Mouse (Mus musculus) kidney, postnatal 0 days (tissue): ENCODE measurements around the gene 6030468B19Rik. TPM values are rescaled to one million over a fixed set of nuclear protein-coding genes. Genes with fewer than 3 reads are reported as not detected.

ENCODE experiments used
- ATAC-seq: fragments of 200-750 bp; cut with Nextera tagmentation; replicated peaks from 2 replicates; pipeline ENCODE4 v1.8.0; 2017; ENCODE audit warnings: low read depth, moderate number of reproducible peaks, moderate TSS enrichment, moderate library complexity; ENCODE audit not compliant: low FRiP score
- DNase-seq: peaks from one replicate; pipeline ENCODE4 v3.0.0-alpha.2; 2016; ENCODE audit warnings: low spot score
- H3K27ac ChIP-seq: fragments of 300-500 bp; sonication (generic); 2 replicates; pipeline ENCODE4 v1.5.1; 2014; ENCODE audit warnings: mild to moderate bottlenecking
- H3K27me3 ChIP-seq: fragments of 300-500 bp; sonication (generic); 2 replicates; pipeline ENCODE4 v1.6.1; 2014; ENCODE audit warnings: low read length, mixed read lengths; ENCODE audit not compliant: insufficient read depth
- H3K36me3 ChIP-seq: fragments of 300-500 bp; sonication (generic); 2 replicates; pipeline ENCODE4 v1.6.1; 2014; ENCODE audit warnings: low read length, mixed read lengths; ENCODE audit not compliant: insufficient read depth
- H3K4me1 ChIP-seq: fragments of 300-500 bp; sonication (generic); replicated peaks from 2 replicates; pipeline ENCODE4 v1.6.1; 2014; ENCODE audit warnings: antibody characterized with exemption, low read length, mixed read lengths; ENCODE audit not compliant: insufficient read depth
- H3K4me2 ChIP-seq: fragments of 300-500 bp; sonication (generic); 2 replicates; pipeline ENCODE4 v1.6.1; 2014; ENCODE audit warnings: mild to moderate bottlenecking, low read length, moderate library complexity, mixed read lengths
- H3K4me3 ChIP-seq: fragments of 300-500 bp; sonication (generic); replicated peaks from 2 replicates; pipeline ENCODE4 v1.5.1; 2014; ENCODE audit warnings: low read depth, low read length
- H3K9ac ChIP-seq: fragments of 300-500 bp; sonication (generic); 2 replicates; pipeline ENCODE4 v1.6.1; 2014; ENCODE audit warnings: low read depth, low read length
- H3K9me3 ChIP-seq: fragments of 300-500 bp; sonication (generic); replicated peaks from 2 replicates; pipeline ENCODE4 v1.6.1; 2016; ENCODE audit warnings: low read length, inconsistent platforms, mixed read lengths
- CTCF ChIP-seq: IDR thresholded peaks from 2 replicates; pipeline ENCODE4 v1.5.1; 2016; ENCODE audit warnings: antibody characterized with exemption, low read depth, mild to moderate bottlenecking, moderate library complexity
- WGBS: fragments of 180-500 bp; shearing (Covaris S2); extraction: QIAGEN DNeasy Blood & Tissue Kit; methylation state at CpG from one replicate; pipeline ENCODE4 v1.1.7; 2014; 5-methylcytosine and 5-hydroxymethylcytosine counted together
- polyA plus RNA-seq: library from polyadenylated mRNA; unstranded; fragments of >200 nt; fragmentation: Nextera tagmentation; extraction: Ambion mirVana; gene quantifications from 2 replicates; pipeline ENCODE4 v1.2.1, GENCODE M21; 2015

6030468B19Rik gene
- polyA plus RNA-seq, 1 experiment from 2014 or later: not detected

- no peak for TF ChIP-seq CTCF
- Histone ChIP-seq H3K27me3 (no peaks in the 10 kb centered on the region), H3K4me3 (no peak overlapping the region), H3K27ac (no peak overlapping the region), H3K9me3 (no peaks in the 10 kb centered on the region), H3K36me3 (peaks cover 30% of the 10 kb centered on the region), H3K4me1 (peaks cover 19% of the 10 kb centered on the region), H3K9ac (no peak overlapping the region), H3K4me2 (no peak overlapping the region)
- ATAC-seq: no peak
- WGBS: 80% methylated on average over 14 of the region's 14 CpGs
- DNase-seq: no peak
Observed at GRCm38 (mm10) chr11:117776085-117776792, 21.2 kb upstream of the 6030468B19Rik start.

GRCm38 (mm10) chr11:117777111-117777510 lies 20.3 kb upstream of the 6030468B19Rik start:
- H3K27me3 ChIP-seq: no peaks in the 10 kb centered on the region
- H3K9ac ChIP-seq: no peak overlapping the region
- DNase-seq (no peak), ATAC-seq (no peak)
- H3K36me3 ChIP-seq: peaks cover 30% of the 10 kb centered on the region
- no peak for TF ChIP-seq CTCF
- 86% methylated on average over 5 of the region's 5 CpGs for WGBS
- no peak overlapping the region for H3K4me2 ChIP-seq
- H3K9me3 ChIP-seq: no peaks in the 10 kb centered on the region
- no peak overlapping the region for H3K4me3 ChIP-seq
- peaks cover 28% of the 10 kb centered on the region for H3K4me1 ChIP-seq
- H3K27ac ChIP-seq: peak overlapping the region; percentile 99; the same call in 1 of the 2 replicates

GRCm38 (mm10) chr11:117778031-117778430 lies 19.4 kb upstream of the 6030468B19Rik start:
- peak overlapping the region; percentile 99 for H3K27ac ChIP-seq
- TF ChIP-seq CTCF: no peak
- WGBS: 86% methylated on average over 11 of the region's 11 CpGs
- H3K9me3 ChIP-seq: no peaks in the 10 kb centered on the region
- DNase-seq: no peak
- no peak for ATAC-seq
- H3K4me3 ChIP-seq: no peak overlapping the region
- H3K9ac ChIP-seq: no peak overlapping the region
- H3K36me3 ChIP-seq: peaks cover 26% of the 10 kb centered on the region
- peaks cover 31% of the 10 kb centered on the region for H3K4me1 ChIP-seq
- H3K4me2 ChIP-seq: no peak overlapping the region; the same call in 1 of the 2 replicates
- H3K27me3 ChIP-seq: no peaks in the 10 kb centered on the region

GRCm38 (mm10) chr11:117778851-117779433 lies 18.5 kb upstream of the 6030468B19Rik start:
- Histone ChIP-seq H3K4me1 (peaks cover 36% of the 10 kb centered on the region), H3K9ac (peak overlapping the region; percentile 68), H3K4me2 (peak overlapping the region; percentile 97), H3K36me3 (peaks cover 25% of the 10 kb centered on the region), H3K9me3 (no peaks in the 10 kb centered on the region), H3K4me3 (peak overlapping the region; percentile 46), H3K27me3 (no peaks in the 10 kb centered on the region), H3K27ac (peak overlapping the region; percentile 99)
- no peak for TF ChIP-seq CTCF
- peak; percentile 79 for DNase-seq
- 24% methylated on average over 12 of the region's 12 CpGs for WGBS
- no peak; the same call in 1 of the 2 replicates for ATAC-seq

- no peak for TF ChIP-seq CTCF
- DNase-seq: peak; percentile 91
- peak; percentile 10; the same call in 1 of the 2 replicates for ATAC-seq
- peak overlapping the region; percentile 99 for H3K27ac ChIP-seq
- H3K9ac ChIP-seq: peak overlapping the region; percentile 68
- peaks cover 36% of the 10 kb centered on the region for H3K4me1 ChIP-seq
- no peaks in the 10 kb centered on the region for H3K9me3 ChIP-seq
- under 1% methylated on average over 38 of the region's 38 CpGs for WGBS
- peaks cover 22% of the 10 kb centered on the region for H3K36me3 ChIP-seq
- peak overlapping the region; percentile 46 for H3K4me3 ChIP-seq
- H3K27me3 ChIP-seq: no peaks in the 10 kb centered on the region
- H3K4me2 ChIP-seq: peak overlapping the region; percentile 97
Observed at GRCm38 (mm10) chr11:117779434-117780198, 17.8 kb upstream of the 6030468B19Rik start.

- DNase-seq: no peak
- TF ChIP-seq CTCF: no peak
- no peak; the same call in 1 of the 2 replicates for ATAC-seq
- Histone ChIP-seq H3K4me2 (peak overlapping the region; percentile 97), H3K9ac (peak overlapping the region; percentile 68), H3K36me3 (peaks cover 21% of the 10 kb centered on the region), H3K4me3 (peak overlapping the region; percentile 46), H3K9me3 (no peaks in the 10 kb centered on the region), H3K27me3 (no peaks in the 10 kb centered on the region), H3K27ac (peak overlapping the region; percentile 99), H3K4me1 (peaks cover 36% of the 10 kb centered on the region)
- under 1% methylated on average over 17 of the region's 17 CpGs for WGBS
Observed at GRCm38 (mm10) chr11:117780199-117780515, 17.3 kb upstream of the 6030468B19Rik start.
